Mouse (Mus musculus) lung, embryonic 16.5 days (tissue): ENCODE measurements around the gene Fam170b. TPM values are rescaled to one million over a fixed set of nuclear protein-coding genes. Genes with fewer than 3 reads are reported as not detected.

Source experiments
- ATAC-seq: fragments of 200-750 bp; cut with Nextera tagmentation; 2 replicates; pipeline ENCODE4 v1.8.0; 2017; ENCODE audit warnings: low read depth, mild to moderate bottlenecking, moderate library complexity
- H3K27ac ChIP-seq: fragments of 300-500 bp; sonication (generic); 2 replicates; pipeline ENCODE4 v1.5.1; 2014; ENCODE audit warnings: mild to moderate bottlenecking, control low read depth, low read length
- H3K27me3 ChIP-seq: fragments of 300-500 bp; sonication (generic); 2 replicates; pipeline ENCODE4 v1.6.1; 2014; ENCODE audit warnings: low read depth, low read length, mixed read lengths; ENCODE audit not compliant: control insufficient read depth, insufficient read depth
- H3K36me3 ChIP-seq: fragments of 300-500 bp; sonication (generic); 2 replicates; pipeline ENCODE4 v1.6.1; 2014; ENCODE audit warnings: low read length; ENCODE audit not compliant: control insufficient read depth, insufficient read depth
- H3K4me1 ChIP-seq: fragments of 300-500 bp; sonication (generic); replicated peaks from 2 replicates; pipeline ENCODE4 v1.6.1; 2014; ENCODE audit warnings: low read length, mixed read lengths; ENCODE audit not compliant: control insufficient read depth, insufficient read depth
- H3K4me2 ChIP-seq: fragments of 300-500 bp; sonication (generic); 2 replicates; pipeline ENCODE4 v1.6.1; 2014; ENCODE audit warnings: low read depth, low read length, control low read depth
- H3K4me3 ChIP-seq: fragments of 300-500 bp; sonication (generic); 2 replicates; pipeline ENCODE4 v1.5.1; 2014; ENCODE audit warnings: mild to moderate bottlenecking, low read length, control low read depth
- H3K9ac ChIP-seq: fragments of 300-500 bp; sonication (generic); 2 replicates; pipeline ENCODE4 v1.6.1; 2014; ENCODE audit warnings: low read length, control low read depth
- H3K9me3 ChIP-seq: fragments of 300-500 bp; sonication (generic); 2 replicates; pipeline ENCODE4 v1.6.1; 2016; ENCODE audit warnings: low read length; ENCODE audit not compliant: control insufficient read depth
- WGBS: fragments of 180-500 bp; shearing (Covaris S2); extraction: QIAGEN DNeasy Blood & Tissue Kit; methylation state at CpG from one replicate; pipeline ENCODE4 v1.1.7; 2014; 5-methylcytosine and 5-hydroxymethylcytosine counted together
- polyA plus RNA-seq: library from polyadenylated mRNA; unstranded; fragments of >200 nt; fragmentation: Nextera tagmentation; extraction: Ambion mirVana; gene quantifications from 2 replicates; pipeline ENCODE4 v1.2.1, GENCODE M21; 2015

Gene Fam170b
- polyA plus RNA-seq, 1 experiment from 2014 or later: 0.11 TPM

- H3K4me2 ChIP-seq: no peak overlapping the region
- H3K4me3 ChIP-seq: no peak overlapping the region
- H3K4me1 ChIP-seq: peaks cover 4% of the 10 kb centered on the region; the same call in 1 of the 2 replicates
- ATAC-seq: no peak
- no peak overlapping the region for H3K9ac ChIP-seq
- 68% methylated on average over 5 of the region's 5 CpGs for WGBS
- H3K9me3 ChIP-seq: no peaks in the 10 kb centered on the region
- no peaks in the 10 kb centered on the region for H3K36me3 ChIP-seq
- H3K27ac ChIP-seq: no peak overlapping the region
- no peaks in the 10 kb centered on the region for H3K27me3 ChIP-seq
Observed at GRCm38 (mm10) chr14:32871963-32872362, 38.2 kb downstream of the Fam170b start.

GRCm38 (mm10) chr14:32877549-32877948 is 43.8 kb downstream of the Fam170b start:
- 30% methylated on average over 6 of the region's 6 CpGs for WGBS
- peak; percentile 67 for ATAC-seq
- peaks cover 13% of the 10 kb centered on the region for H3K4me1 ChIP-seq
- no peaks in the 10 kb centered on the region for H3K36me3 ChIP-seq
- H3K4me3 ChIP-seq: no peak overlapping the region
- H3K4me2 ChIP-seq: no peak overlapping the region
- H3K9me3 ChIP-seq: no peaks in the 10 kb centered on the region
- no peak overlapping the region for H3K27ac ChIP-seq
- H3K9ac ChIP-seq: no peak overlapping the region
- no peaks in the 10 kb centered on the region for H3K27me3 ChIP-seq

GRCm38 (mm10) chr14:32880332-32880731 is 46.6 kb downstream of the Fam170b start:
- Histone ChIP-seq H3K4me3 (no peak overlapping the region), H3K4me2 (no peak overlapping the region), H3K27ac (no peak overlapping the region), H3K36me3 (no peaks in the 10 kb centered on the region), H3K9me3 (no peaks in the 10 kb centered on the region), H3K9ac (no peak overlapping the region), H3K27me3 (no peaks in the 10 kb centered on the region), H3K4me1 (peaks cover 13% of the 10 kb centered on the region)
- ATAC-seq: no peak
- 76% methylated on average over 5 of the region's 5 CpGs for WGBS

- Histone ChIP-seq H3K4me2 (no peak overlapping the region), H3K27me3 (no peaks in the 10 kb centered on the region), H3K36me3 (no peaks in the 10 kb centered on the region), H3K27ac (no peak overlapping the region; the same call in 1 of the 2 replicates), H3K4me3 (no peak overlapping the region), H3K4me1 (peaks cover 10% of the 10 kb centered on the region), H3K9ac (no peak overlapping the region), H3K9me3 (no peaks in the 10 kb centered on the region)
- WGBS: 26% methylated on average over 1 of the region's 1 CpGs
- ATAC-seq: peak; percentile 59
Observed at GRCm38 (mm10) chr14:32881693-32882092, 47.9 kb downstream of the Fam170b start.

Other genes starting within 250 kb of the Fam170b start
- gene Prrxl1, start 234.6 kb upstream of the Fam170b start, polyA plus RNA-seq: 0.14 and 0.18 TPM in 2 replicates
- 0.34 and 0.40 TPM in 2 replicates for gene 3425401B19Rik, start 148.7 kb upstream of the Fam170b start, polyA plus RNA-seq
- gene Tmem273, start 48.0 kb upstream of the Fam170b start, polyA plus RNA-seq: 0.82 and 1.6 TPM in 2 replicates
- 67.3 and 72.1 TPM in 2 replicates for gene Vstm4, start 22.8 kb downstream of the Fam170b start, polyA plus RNA-seq
- 0.29 and 0.68 TPM in 2 replicates for gene Lrrc18, start 157.4 kb downstream of the Fam170b start, polyA plus RNA-seq